Mouse (Mus musculus): ENCODE measurements at regions not wholly inside any gene's neighbourhood (a gene's known extent, or its start where the extent isn't known, plus 50 kb on each side); places are given as distances from the start of the nearest gene placed in this dataset.
"Not testable (repeated sequence)": the region's sequence is repeated elsewhere in the genome, so short reads cannot be mapped to it uniquely, and the experiment has no call there.

GRCm38 (mm10) chr19:35258634-35259033 lies 336.5 kb downstream of the Kif20b start:
- ATAC-seq (replicated peaks; ENCODE audit: poor library complexity, severe bottlenecking), result not testable (repeated sequence)

- no peak for ATAC-seq (replicated peaks; ENCODE audit: poor library complexity, severe bottlenecking)
These were observed 340.9 kb downstream of the Kif20b start for GRCm38 (mm10) chr19:35263101-35263500.

- ATAC-seq (replicated peaks; ENCODE audit: poor library complexity, severe bottlenecking), result no peak
These were observed 356.2 kb downstream of the Kif20b start for GRCm38 (mm10) chr19:35278395-35278794.

GRCm38 (mm10) chr19:35282775-35283447 lies 360.8 kb downstream of the Kif20b start:
- no peak for ATAC-seq (replicated peaks; ENCODE audit: poor library complexity, severe bottlenecking)

- no peak for ATAC-seq (replicated peaks; ENCODE audit: poor library complexity, severe bottlenecking)
These were observed 376.7 kb downstream of the Kif20b start for GRCm38 (mm10) chr19:35298846-35299245.

DNA sequence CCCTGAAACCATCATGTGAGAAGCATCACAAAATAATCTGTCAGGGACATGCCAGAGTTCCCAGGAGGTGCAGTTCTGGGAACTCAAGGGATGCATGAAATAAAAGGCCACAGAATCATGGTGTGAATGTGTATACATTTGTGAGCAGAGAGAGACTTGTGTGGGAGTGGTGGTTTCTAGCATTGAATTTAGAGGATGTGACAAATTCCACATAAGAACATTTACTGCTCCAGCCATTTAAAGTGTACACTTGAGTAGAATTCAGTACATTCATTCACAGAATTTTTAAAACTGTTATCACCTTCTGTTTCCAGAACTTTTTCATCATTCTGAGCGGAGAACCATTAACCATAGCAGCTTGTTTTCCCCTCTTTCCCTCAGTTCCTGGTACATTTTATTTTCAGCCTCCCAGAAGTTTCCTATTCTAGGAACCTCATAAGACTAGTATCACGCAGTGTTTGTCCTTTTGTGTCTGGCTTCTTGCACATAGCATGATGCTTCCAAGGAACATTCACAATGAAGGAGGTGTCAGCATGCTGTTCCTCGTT lies 380.6 kb downstream of the Kif20b start:
- ATAC-seq (replicated peaks; ENCODE audit: poor library complexity, severe bottlenecking), result no peak

All from granulocyte monocyte progenitor cell, adult 5-6 weeks (primary cell).